Comparison of ENCODE assay signal across 11 mouse cellular contexts in the genomic region with DNA sequence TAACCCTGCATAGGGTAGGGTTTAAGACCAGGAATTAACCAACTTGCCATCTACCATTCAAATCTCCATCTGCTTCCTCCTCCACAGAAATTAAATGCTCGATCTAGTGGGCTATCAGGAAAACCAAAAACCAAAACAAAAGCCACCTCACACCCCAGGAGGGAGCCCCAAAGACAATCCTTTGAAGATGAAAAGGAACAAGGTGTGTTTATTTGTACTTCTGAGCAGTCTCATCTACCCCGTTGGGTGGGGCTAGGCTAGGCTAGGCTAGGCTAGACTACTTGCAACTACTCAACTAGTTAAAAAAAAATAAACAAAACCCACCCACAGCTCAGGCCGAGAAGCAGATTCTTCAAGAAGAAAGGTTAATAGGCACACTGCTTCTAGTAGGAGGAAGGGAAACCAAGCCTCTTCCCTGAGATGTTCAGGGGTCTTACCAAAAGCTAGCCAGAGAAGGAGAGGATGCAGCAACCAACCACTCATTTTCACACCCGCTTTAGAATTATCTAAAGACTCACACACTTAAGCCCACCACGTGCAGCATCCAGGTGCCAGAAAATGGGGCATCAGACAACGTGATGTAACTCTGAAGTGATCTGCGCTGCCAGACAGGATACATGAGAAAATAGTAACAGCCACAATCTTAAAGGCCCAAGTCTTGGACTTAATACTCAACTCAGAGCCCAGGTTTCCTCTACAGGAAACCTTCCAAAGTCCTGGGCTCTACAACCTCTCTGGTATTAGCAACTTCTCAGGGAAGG. TPM values are rescaled to one million over a fixed set of nuclear protein-coding genes. Genes with fewer than 3 reads are reported as not detected.
A peak's percentile ranks its signal among the peaks of the same experiment; 100 is the strongest.
DNase-seq lines count a peak whose midpoint lies in the region; ATAC-seq and TF ChIP-seq lines count a peak whose summit lies in the region.
"Had no signal": no experiment of that assay in that cellular context is flagged by ENCODE, and none has a peak within 500 bp of the region (broad histone marks: within the 10 kb centered on the region; RNA-seq: fewer than 3 reads in every experiment).

No protein-coding gene starts in this region.

- no peak overlapping the region for H3K27ac ChIP-seq in midbrain, embryonic 10.5 days (replicated peaks)
- no peak overlapping the region for H3K27ac ChIP-seq in midbrain, postnatal 0 days (ENCODE audit: low read depth, low read length)
- H3K27ac ChIP-seq in hindbrain, embryonic 13.5 days, result no peak overlapping the region
- H3K27ac ChIP-seq: embryonic facial prominence, embryonic 12.5 days; heart, embryonic 15.5 days; liver, embryonic 15.5 days had no signal

- H3K79me2 ChIP-seq in myocyte (ENCODE audit: control insufficient read depth, insufficient read depth), result peaks cover 70% of the 10 kb centered on the region

- peaks cover 11% of the 10 kb centered on the region for H3K36me3 ChIP-seq in midbrain, embryonic 10.5 days
- H3K36me3 ChIP-seq in midbrain, postnatal 0 days (ENCODE audit: insufficient read depth, low read length), result no peaks in the 10 kb centered on the region
- H3K36me3 ChIP-seq in hindbrain, embryonic 13.5 days, result no peaks in the 10 kb centered on the region
- peaks cover 12% of the 10 kb centered on the region for H3K36me3 ChIP-seq in myocyte (ENCODE audit: control insufficient read depth, insufficient read depth)
- H3K36me3 ChIP-seq: embryonic facial prominence, embryonic 12.5 days; heart, embryonic 15.5 days; liver, embryonic 15.5 days had no signal

- no peak for TF ChIP-seq CTCF in midbrain, postnatal 0 days (IDR thresholded peaks at IDR 0.05)

- no peak overlapping the region for H3ac ChIP-seq in myocyte (ENCODE audit: control insufficient read depth, insufficient read length)

- DNase-seq in midbrain, embryonic 10.5 days (ENCODE audit: low spot score), result no peak
- no peak for DNase-seq in midbrain, postnatal 0 days (ENCODE audit: low spot score)
- peak; percentile 61 for DNase-seq in thymus, postnatal 4 days
- no peak for DNase-seq in urinary bladder, postnatal 10 days (ENCODE audit: low spot score)
- no peak for DNase-seq in adrenal gland, postnatal 25 days
- DNase-seq: kidney, adult 18-20 months had no signal

- H3K4me2 ChIP-seq in midbrain, postnatal 0 days (ENCODE audit: low read depth, low read length, poor library complexity, severe bottlenecking), result no peak overlapping the region
- H3K4me2 ChIP-seq in hindbrain, embryonic 13.5 days, result peak overlapping the region; percentile 84
- peak overlapping the region; percentile 90 for H3K4me2 ChIP-seq in myocyte (ENCODE audit: low read depth)
- H3K4me2 ChIP-seq: liver, embryonic 15.5 days had no signal

- peaks cover 3% of the 10 kb centered on the region; the same call in 1 of the 2 replicates for H3K27me3 ChIP-seq in midbrain, embryonic 10.5 days (ENCODE audit: low read depth, poor library complexity, severe bottlenecking)
- no peaks in the 10 kb centered on the region for H3K27me3 ChIP-seq in midbrain, postnatal 0 days (ENCODE audit: insufficient read depth, low read length)
- no peaks in the 10 kb centered on the region for H3K27me3 ChIP-seq in hindbrain, embryonic 13.5 days
- H3K27me3 ChIP-seq in myocyte (ENCODE audit: control insufficient read depth, insufficient read depth, insufficient read length), result no peaks in the 10 kb centered on the region
- H3K27me3 ChIP-seq: embryonic facial prominence, embryonic 12.5 days; heart, embryonic 15.5 days had no signal

- H3K4me3 ChIP-seq in midbrain, embryonic 10.5 days, result peak overlapping the region; percentile 79
- H3K4me3 ChIP-seq in midbrain, postnatal 0 days (ENCODE audit: low read depth, low read length), result no peak overlapping the region
- no peak overlapping the region for H3K4me3 ChIP-seq in hindbrain, embryonic 13.5 days
- H3K4me3 ChIP-seq in myocyte, result peak overlapping the region; percentile 68
- H3K4me3 ChIP-seq: heart, embryonic 15.5 days; liver, embryonic 15.5 days had no signal

- no peaks in the 10 kb centered on the region for H3K9me3 ChIP-seq in midbrain, embryonic 10.5 days (replicated peaks)
- H3K9me3 ChIP-seq in midbrain, postnatal 0 days (ENCODE audit: low read length), result no peaks in the 10 kb centered on the region
- no peaks in the 10 kb centered on the region for H3K9me3 ChIP-seq in hindbrain, embryonic 13.5 days
- H3K9me3 ChIP-seq: embryonic facial prominence, embryonic 12.5 days; heart, embryonic 15.5 days; liver, embryonic 15.5 days had no signal

- no peak for TF ChIP-seq POLR2A in myocyte (IDR thresholded peaks at IDR 0.05; ENCODE audit: insufficient read length, low read depth)

- no peak for ATAC-seq in midbrain, postnatal 0 days (ENCODE audit: low FRiP score)
- ATAC-seq in hindbrain, embryonic 13.5 days (ENCODE audit: low FRiP score), result no peak

- H3K9ac ChIP-seq in midbrain, postnatal 0 days (replicated peaks; ENCODE audit: low read length, poor library complexity, severe bottlenecking), result no peak overlapping the region
- H3K9ac ChIP-seq in hindbrain, embryonic 13.5 days, result no peak overlapping the region
- H3K9ac ChIP-seq: embryonic facial prominence, embryonic 12.5 days; heart, embryonic 15.5 days; liver, embryonic 15.5 days had no signal

- peaks cover 42% of the 10 kb centered on the region for H3K4me1 ChIP-seq in midbrain, embryonic 10.5 days
- peaks cover 14% of the 10 kb centered on the region; the same call in 1 of the 2 replicates for H3K4me1 ChIP-seq in midbrain, postnatal 0 days (ENCODE audit: insufficient read depth, low read length)
- peaks cover 42% of the 10 kb centered on the region for H3K4me1 ChIP-seq in hindbrain, embryonic 13.5 days (replicated peaks)

- 74% methylated on average over 7 of the region's 7 CpGs for WGBS in midbrain, embryonic 10.5 days
- 82% methylated on average over 7 of the region's 7 CpGs for WGBS in midbrain, postnatal 0 days
- WGBS in hindbrain, embryonic 13.5 days, result 78% methylated on average over 7 of the region's 7 CpGs

TF ChIP-seq in myocyte, 11 proteins besides CTCF, POLR2A, EP300 and RAD21:
- TF ChIP-seq SRF (IDR thresholded peaks at IDR 0.05; ENCODE audit: control insufficient read depth, insufficient read length, low read depth) (no peak), MYOG (IDR thresholded peaks at IDR 0.05; ENCODE audit: control insufficient read depth in 1 of 3, insufficient read depth in 1 of 3, insufficient read length in 2 of 3, low read depth in 2 of 3) (no peak), TCF12 (IDR thresholded peaks at IDR 0.05; ENCODE audit: insufficient read depth, poor library complexity, severe bottlenecking) (no peak), REST (IDR thresholded peaks at IDR 0.05; ENCODE audit: insufficient read depth, insufficient read length) (no peak), E2F4 (IDR thresholded peaks at IDR 0.05; ENCODE audit: insufficient read depth) (no peak), MYOD1 (IDR thresholded peaks at IDR 0.05; ENCODE audit: control insufficient read depth in 1 of 3, insufficient read length in 2 of 3, low read depth in 2 of 3) (no peak), POLR2AphosphoS2 (IDR thresholded peaks at IDR 0.05; ENCODE audit: insufficient read length, low read depth) (no peak), TCF3 (IDR thresholded peaks at IDR 0.05; ENCODE audit: insufficient read length, low read depth) (no peak), MAX (IDR thresholded peaks at IDR 0.05; ENCODE audit: low read depth) (no peak), USF1 (IDR thresholded peaks at IDR 0.05; ENCODE audit: low read depth) (no peak), CEBPB (IDR thresholded peaks at IDR 0.05; ENCODE audit: insufficient read depth, poor library complexity, severe bottlenecking) (no peak)
TF ChIP-seq in myocyte: peak in this region for 0.

RNA-seq across cellular contexts. Expression of gene Ldlrad3, which starts 2.3 kb away (rescaled TPM):
- polyA plus RNA-seq in midbrain, embryonic 10.5 days (2016; fragmentation: Nextera tagmentation; extraction: Ambion mirVana), result 55.8 and 64.8 TPM in 2 replicates
- total RNA-seq in midbrain, postnatal 0 days (2014; rRNA removed), result 25.0 and 26.6 TPM in 2 replicates
- polyA plus RNA-seq in midbrain, postnatal 0 days (2015; fragmentation: Nextera tagmentation; extraction: Ambion mirVana), result 17.6 and 18.4 TPM in 2 replicates
- polyA plus RNA-seq in hindbrain, embryonic 13.5 days (2015; fragmentation: Nextera tagmentation; extraction: Ambion mirVana), result 37.1 and 38.8 TPM in 2 replicates
- 32.1 TPM for polyA plus RNA-seq in myocyte (2012; fragmentation: generic; extraction: Trizol)
- total RNA-seq in adrenal gland, postnatal 25 days (2021), result 8.8 TPM in 2 replicates

Comparison
In these comparisons a context has a peak if more than half of its experiments do, and no peak if none do; other contexts are left out.
1. H3K4me3 ChIP-seq: peak in midbrain, embryonic 10.5 days (single experiment) and myocyte (single experiment); none in midbrain, postnatal 0 days (single experiment) and hindbrain, embryonic 13.5 days (single experiment).